Mouse (Mus musculus) hindbrain, embryonic 12.5 days (tissue): ENCODE data around the gene Dazap2. TPM values are rescaled to one million over a fixed set of nuclear protein-coding genes. Genes with fewer than 3 reads are reported as not detected.

Source experiments
- ATAC-seq: fragments of 200-750 bp; cut with Nextera tagmentation; 2 replicates; pipeline ENCODE4 v1.8.0; 2017; ENCODE audit warnings: moderate TSS enrichment; ENCODE audit not compliant: low FRiP score
- H3K27ac ChIP-seq: fragments of 300-500 bp; sonication (generic); 2 replicates; pipeline ENCODE4 v1.5.1; 2016; ENCODE audit warnings: mild to moderate bottlenecking
- H3K27me3 ChIP-seq: fragments of 300-500 bp; sonication (generic); 2 replicates; pipeline ENCODE4 v1.6.1; 2016; ENCODE audit warnings: mild to moderate bottlenecking
- H3K36me3 ChIP-seq: fragments of 300-500 bp; sonication (generic); 2 replicates; pipeline ENCODE4 v1.6.1; 2016; ENCODE audit warnings: mild to moderate bottlenecking
- H3K4me1 ChIP-seq: fragments of 300-500 bp; sonication (generic); 2 replicates; pipeline ENCODE4 v1.6.1; 2016
- H3K4me2 ChIP-seq: fragments of 300-500 bp; sonication (generic); replicated peaks from 2 replicates; pipeline ENCODE4 v1.6.1; 2016; ENCODE audit warnings: mild to moderate bottlenecking
- H3K4me3 ChIP-seq: fragments of 300-500 bp; sonication (generic); 2 replicates; pipeline ENCODE4 v1.5.1; 2016; ENCODE audit warnings: mild to moderate bottlenecking
- H3K9ac ChIP-seq: fragments of 300-500 bp; sonication (generic); 2 replicates; pipeline ENCODE4 v1.6.1; 2016; ENCODE audit warnings: mild to moderate bottlenecking, moderate library complexity
- H3K9me3 ChIP-seq: fragments of 300-500 bp; sonication (generic); replicated peaks from 2 replicates; pipeline ENCODE4 v1.6.1; 2016; ENCODE audit warnings: mild to moderate bottlenecking
- WGBS: fragments of 180-500 bp; shearing (Covaris S2); methylation state at CpG from one replicate; pipeline ENCODE4 v1.1.7; 2016; 5-methylcytosine and 5-hydroxymethylcytosine counted together
- polyA plus RNA-seq: library from polyadenylated mRNA; unstranded; fragments of >200 nt; fragmentation: Nextera tagmentation; extraction: Ambion mirVana; gene quantifications from 2 replicates; pipeline ENCODE4 v1.2.1, GENCODE M21; 2016

Gene Dazap2
- polyA plus RNA-seq, 1 experiment from 2014 or later, result 168 TPM

DNA sequence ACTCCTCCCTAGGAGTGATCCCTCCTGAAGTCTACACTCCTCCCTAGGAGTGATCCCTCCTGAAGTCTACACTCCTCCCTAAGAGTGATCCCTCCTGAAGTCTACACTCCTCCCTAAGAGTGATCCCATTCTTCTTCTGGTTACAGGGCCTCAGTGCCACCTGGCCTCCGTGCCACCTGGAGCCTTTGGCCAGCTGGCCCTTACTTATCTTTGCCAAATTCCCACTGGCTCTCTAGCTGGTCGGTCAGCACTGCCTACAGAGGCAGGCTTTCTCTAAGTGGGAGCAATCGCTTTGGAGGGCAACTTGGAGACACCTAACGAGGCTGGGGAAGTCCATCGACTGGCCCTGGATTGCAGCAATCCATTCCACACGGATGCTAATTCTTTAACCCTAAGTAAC lies 31.0 kb downstream of the Dazap2 start:
- no peaks in the 10 kb centered on the region for H3K27me3 ChIP-seq
- H3K4me3 ChIP-seq, result no peak overlapping the region
- H3K4me2 ChIP-seq, result no peak overlapping the region
- no peaks in the 10 kb centered on the region for H3K4me1 ChIP-seq
- ATAC-seq, result no peak
- no peaks in the 10 kb centered on the region for H3K36me3 ChIP-seq
- no peak overlapping the region for H3K27ac ChIP-seq
- H3K9me3 ChIP-seq, result no peaks in the 10 kb centered on the region
- 82% methylated on average over 6 of the region's 6 CpGs for WGBS
- H3K9ac ChIP-seq, result no peak overlapping the region

DNA sequence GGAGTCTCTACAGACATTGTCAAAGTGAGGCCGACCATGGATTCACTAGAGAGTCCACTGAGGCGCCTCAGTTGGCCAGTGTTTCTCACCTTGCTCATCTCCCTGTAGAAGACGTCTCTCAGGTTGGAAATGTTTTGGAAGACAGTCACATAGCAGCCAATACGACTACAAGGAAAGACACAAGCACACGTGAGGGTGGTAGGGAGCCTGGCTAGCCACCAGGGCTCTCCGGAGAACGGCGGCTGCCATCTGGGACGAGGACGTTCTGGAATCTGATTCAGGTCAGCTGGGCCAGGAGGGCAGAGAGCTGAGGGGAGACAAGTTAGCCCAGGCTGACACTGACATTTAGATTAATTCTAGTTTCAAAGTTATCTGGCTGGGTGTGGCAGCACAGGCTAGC lies 35.0 kb downstream of the Dazap2 start:
- H3K27me3 ChIP-seq, result no peaks in the 10 kb centered on the region
- WGBS, result 87% methylated on average over 10 of the region's 10 CpGs
- no peaks in the 10 kb centered on the region for H3K9me3 ChIP-seq
- no peak overlapping the region for H3K4me3 ChIP-seq
- H3K9ac ChIP-seq, result no peak overlapping the region
- no peaks in the 10 kb centered on the region for H3K4me1 ChIP-seq
- ATAC-seq, result no peak
- no peak overlapping the region for H3K4me2 ChIP-seq
- no peaks in the 10 kb centered on the region for H3K36me3 ChIP-seq
- H3K27ac ChIP-seq, result no peak overlapping the region

DNA sequence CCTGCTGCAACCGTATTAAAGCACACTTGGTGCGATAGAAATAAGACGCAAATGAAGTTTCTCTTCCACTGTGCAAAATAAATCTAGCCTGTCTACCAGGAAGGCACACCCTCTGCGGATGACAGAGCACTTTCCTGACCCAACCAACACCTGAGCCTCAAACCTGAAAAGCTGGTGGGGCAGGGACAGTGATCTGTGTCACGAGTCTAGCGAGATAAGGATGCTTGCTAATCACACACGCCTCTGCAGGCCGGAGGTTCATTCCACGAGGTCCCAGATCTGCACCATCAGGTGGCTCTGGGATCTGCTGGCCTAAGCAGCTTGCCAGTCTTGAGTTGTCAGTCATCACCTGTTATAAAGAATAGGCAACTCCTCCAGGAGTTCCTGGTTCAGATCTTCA lies 36.5 kb downstream of the Dazap2 start:
- H3K4me2 ChIP-seq, result no peak overlapping the region
- no peaks in the 10 kb centered on the region for H3K27me3 ChIP-seq
- H3K9me3 ChIP-seq, result no peaks in the 10 kb centered on the region
- ATAC-seq, result no peak
- H3K27ac ChIP-seq, result no peak overlapping the region
- H3K9ac ChIP-seq, result no peak overlapping the region
- no peak overlapping the region for H3K4me3 ChIP-seq
- 87% methylated on average over 9 of the region's 9 CpGs for WGBS
- H3K4me1 ChIP-seq, result no peaks in the 10 kb centered on the region
- H3K36me3 ChIP-seq, result no peaks in the 10 kb centered on the region

DNA sequence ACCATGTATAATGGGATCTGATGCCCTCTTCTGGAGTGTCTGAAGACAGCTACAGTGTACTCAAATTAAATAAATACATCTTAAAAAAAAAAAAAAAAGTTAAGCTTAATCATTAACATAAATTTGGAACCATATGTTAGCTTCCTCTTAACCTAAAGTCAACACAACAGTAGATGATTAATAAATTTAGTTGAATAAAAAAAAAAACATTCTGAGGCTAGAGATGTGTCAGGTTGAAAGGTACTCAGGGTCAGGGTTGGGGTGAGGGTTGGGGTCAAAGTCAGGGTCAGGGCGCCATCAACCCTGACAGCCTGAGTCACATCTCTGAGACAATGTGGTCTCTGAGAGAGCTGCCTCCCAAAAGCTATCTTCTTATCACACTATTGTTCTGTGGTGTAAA lies 39.1 kb downstream of the Dazap2 start:
- H3K27me3 ChIP-seq, result no peaks in the 10 kb centered on the region
- no peak overlapping the region for H3K4me3 ChIP-seq
- no peak for ATAC-seq
- no peaks in the 10 kb centered on the region for H3K9me3 ChIP-seq
- H3K4me2 ChIP-seq, result no peak overlapping the region
- H3K9ac ChIP-seq, result no peak overlapping the region
- H3K27ac ChIP-seq, result no peak overlapping the region
- 93% methylated on average over 1 of the region's 1 CpGs for WGBS
- no peaks in the 10 kb centered on the region for H3K36me3 ChIP-seq
- H3K4me1 ChIP-seq, result no peaks in the 10 kb centered on the region

DNA sequence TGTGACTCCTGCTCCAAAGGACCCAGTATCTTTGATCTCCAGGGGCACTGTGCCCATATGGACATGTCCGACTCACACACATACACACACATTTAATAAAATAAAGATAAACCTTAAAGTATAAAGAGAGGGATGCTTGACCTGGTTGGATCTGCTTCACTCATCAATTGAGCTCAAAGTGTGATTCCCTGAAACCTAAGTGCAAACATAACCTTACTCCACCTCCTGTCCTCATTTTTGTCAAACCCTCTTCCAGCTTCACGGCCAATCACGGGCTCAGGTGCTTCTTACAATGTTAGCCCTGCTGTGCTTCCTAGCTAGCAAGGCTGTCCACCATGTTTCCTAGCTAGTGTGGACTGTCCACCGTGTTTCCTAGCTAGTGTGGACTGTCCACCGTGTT lies 40.1 kb downstream of the Dazap2 start:
- H3K36me3 ChIP-seq, result no peaks in the 10 kb centered on the region
- H3K9ac ChIP-seq, result no peak overlapping the region
- H3K4me1 ChIP-seq, result no peaks in the 10 kb centered on the region
- no peaks in the 10 kb centered on the region for H3K9me3 ChIP-seq
- H3K27me3 ChIP-seq, result no peaks in the 10 kb centered on the region
- no peak overlapping the region for H3K4me3 ChIP-seq
- 90% methylated on average over 5 of the region's 5 CpGs for WGBS
- H3K4me2 ChIP-seq, result no peak overlapping the region
- H3K27ac ChIP-seq, result no peak overlapping the region
- no peak for ATAC-seq

DNA sequence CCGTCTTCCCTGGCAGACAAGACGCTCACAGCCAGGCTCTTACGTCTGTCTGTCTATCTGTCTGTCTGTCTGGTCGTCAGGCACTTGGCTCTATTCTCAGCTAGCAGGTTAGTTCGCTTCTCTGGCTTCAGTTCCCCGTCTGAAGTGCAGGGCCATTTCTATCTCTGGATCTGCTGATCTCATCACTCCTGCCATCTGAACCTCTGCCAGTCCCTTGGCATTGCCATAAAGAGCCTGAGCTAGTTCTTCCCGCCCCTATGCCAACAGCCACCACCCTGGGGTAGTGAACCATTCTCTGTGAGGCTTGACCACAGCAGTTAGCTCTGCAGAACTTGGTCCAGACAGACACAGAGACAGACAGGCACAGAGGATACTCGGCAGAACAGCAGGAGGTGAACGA lies 45.2 kb downstream of the Dazap2 start:
- WGBS, result 83% methylated on average over 9 of the region's 9 CpGs

DNA sequence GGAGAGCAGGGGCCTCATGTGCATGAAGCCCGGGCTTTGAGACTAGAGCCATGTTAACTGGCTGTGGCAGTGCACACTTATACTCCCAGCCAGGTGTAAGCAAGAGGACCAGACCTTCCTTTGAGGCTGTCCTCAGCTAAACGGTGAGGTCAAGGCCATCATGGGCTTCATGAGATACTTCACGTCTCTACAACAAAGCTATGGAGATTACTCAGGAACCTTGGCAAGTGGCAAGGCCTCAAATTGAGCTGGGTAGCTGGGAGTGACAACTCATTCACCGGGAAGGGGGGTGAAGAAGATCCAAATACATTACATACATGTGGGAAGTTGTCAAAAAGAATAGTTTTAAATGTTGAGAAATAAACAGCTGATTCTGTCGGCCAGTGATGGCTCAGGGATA lies 45.7 kb downstream of the Dazap2 start:
- H3K36me3 ChIP-seq, result no peaks in the 10 kb centered on the region
- WGBS, result 90% methylated on average over 5 of the region's 5 CpGs
- no peaks in the 10 kb centered on the region for H3K27me3 ChIP-seq
- H3K4me1 ChIP-seq, result no peaks in the 10 kb centered on the region
- no peak overlapping the region for H3K9ac ChIP-seq
- H3K9me3 ChIP-seq, result no peaks in the 10 kb centered on the region
- no peak overlapping the region for H3K4me2 ChIP-seq
- ATAC-seq, result no peak
- H3K27ac ChIP-seq, result no peak overlapping the region
- H3K4me3 ChIP-seq, result no peak overlapping the region

More for the DNA sequence above, 45.2 kb downstream of the Dazap2 start:
- Histone ChIP-seq H3K27ac (no peak overlapping the region), H3K9ac (no peak overlapping the region), H3K4me2 (no peak overlapping the region), H3K27me3 (no peaks in the 10 kb centered on the region), H3K4me1 (no peaks in the 10 kb centered on the region), H3K4me3 (no peak overlapping the region), H3K36me3 (no peaks in the 10 kb centered on the region), H3K9me3 (no peaks in the 10 kb centered on the region)
- ATAC-seq, result no peak

DNA sequence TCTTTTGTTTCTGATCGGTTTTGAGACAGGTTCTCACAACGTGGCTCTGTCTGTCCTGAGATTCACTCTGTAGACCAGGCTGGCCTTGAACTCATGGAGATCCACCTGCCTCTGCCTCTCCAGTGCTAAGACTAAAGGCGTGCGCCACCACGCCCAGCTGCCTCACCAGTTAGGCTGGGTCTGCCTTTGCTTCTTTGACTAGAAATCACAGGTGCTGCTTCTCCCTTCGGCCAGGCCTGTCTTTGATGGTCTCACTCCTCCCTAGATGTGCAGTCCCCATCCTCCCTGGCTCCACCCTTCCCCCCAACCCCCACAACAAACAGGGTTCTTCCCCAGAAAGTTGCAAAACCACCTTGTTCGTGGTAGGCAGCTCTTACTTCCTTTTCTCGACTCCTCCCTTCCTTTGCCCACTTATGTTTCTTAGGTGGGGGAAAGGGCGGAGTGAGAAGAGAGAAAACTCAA lies 49.7 kb downstream of the Dazap2 start:
- ATAC-seq, result no peak
- WGBS, result 81% methylated on average over 8 of the region's 9 CpGs
- H3K9ac ChIP-seq, result no peak overlapping the region
- peaks cover 5% of the 10 kb centered on the region for H3K4me1 ChIP-seq
- H3K27me3 ChIP-seq, result peaks cover 3% of the 10 kb centered on the region; the same call in 1 of the 2 replicates
- H3K4me2 ChIP-seq, result no peak overlapping the region
- no peak overlapping the region for H3K4me3 ChIP-seq
- H3K36me3 ChIP-seq, result no peaks in the 10 kb centered on the region
- H3K27ac ChIP-seq, result no peak overlapping the region
- no peaks in the 10 kb centered on the region for H3K9me3 ChIP-seq

DNA sequence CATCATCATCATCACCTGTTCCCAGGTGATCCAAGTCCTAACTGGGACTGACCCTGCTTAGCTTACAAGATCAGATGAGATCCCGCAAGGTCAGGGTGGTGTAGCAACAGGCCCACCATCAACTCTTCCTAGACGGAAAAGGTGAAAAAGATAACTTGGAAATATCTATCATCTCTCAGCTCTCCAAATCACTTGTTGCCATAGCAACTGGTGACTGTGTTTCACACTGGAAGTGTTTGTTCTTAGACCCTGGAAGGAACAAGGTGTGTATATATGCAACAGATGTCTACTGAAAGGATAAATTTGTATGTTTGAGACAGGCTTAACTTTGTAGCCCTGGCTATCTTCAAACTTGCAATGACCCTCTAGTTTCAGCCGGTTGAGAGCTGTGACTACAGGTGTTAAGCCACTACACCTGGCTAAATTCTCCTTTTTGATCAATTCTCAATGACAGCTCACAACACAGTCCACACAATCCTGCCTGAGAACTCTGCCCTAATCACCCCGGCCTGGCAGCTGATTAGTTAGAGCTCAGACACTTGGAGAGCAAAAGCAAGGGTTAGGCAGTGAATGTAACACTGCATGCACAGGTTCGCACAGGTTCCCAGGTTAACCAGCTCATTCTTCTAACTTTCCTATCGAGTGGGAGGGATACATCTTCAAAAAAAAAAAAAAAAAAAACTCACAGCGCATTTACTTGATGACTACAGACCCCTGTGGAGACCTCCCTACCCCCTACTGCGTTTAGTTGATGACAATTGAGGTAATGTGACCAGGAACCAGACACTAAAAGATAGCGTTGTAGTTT lies 50.5 kb downstream of the Dazap2 start:
- Histone ChIP-seq H3K9me3 (no peaks in the 10 kb centered on the region), H3K4me3 (no peak overlapping the region), H3K4me1 (peaks cover 5% of the 10 kb centered on the region), H3K27ac (no peak overlapping the region), H3K36me3 (no peaks in the 10 kb centered on the region), H3K4me2 (no peak overlapping the region), H3K27me3 (peaks cover 3% of the 10 kb centered on the region; the same call in 1 of the 2 replicates), H3K9ac (no peak overlapping the region)
- ATAC-seq, result no peak
- 40% methylated on average over 9 of the region's 9 CpGs for WGBS

DNA sequence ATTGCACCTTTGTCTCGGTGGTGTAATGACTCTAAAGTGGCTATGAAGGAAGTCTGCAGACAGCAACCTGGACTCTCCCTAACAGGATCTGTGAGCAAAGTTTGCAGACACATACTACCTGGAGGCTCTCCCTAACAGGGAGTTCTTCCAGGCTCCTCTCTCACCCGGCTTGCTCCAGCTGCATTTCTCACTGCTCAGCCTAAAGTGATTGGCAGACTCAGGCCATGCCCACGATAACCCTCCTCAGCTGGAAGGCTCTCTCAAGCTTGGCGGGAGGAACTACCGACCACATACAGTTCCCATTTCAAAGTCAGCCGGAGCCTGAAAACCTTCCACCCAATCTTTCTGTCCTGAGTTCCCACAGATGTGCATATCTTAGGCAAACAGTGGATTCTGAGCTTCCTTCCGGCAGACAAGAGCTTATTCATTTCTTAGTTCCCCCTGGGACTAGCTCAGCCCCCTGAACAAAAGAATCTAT lies 51.1 kb downstream of the Dazap2 start:
- Histone ChIP-seq H3K9ac (no peak overlapping the region), H3K4me1 (peaks cover 5% of the 10 kb centered on the region), H3K27ac (no peak overlapping the region), H3K4me2 (no peak overlapping the region), H3K9me3 (no peaks in the 10 kb centered on the region), H3K4me3 (no peak overlapping the region), H3K36me3 (no peaks in the 10 kb centered on the region), H3K27me3 (peaks cover 3% of the 10 kb centered on the region; the same call in 1 of the 2 replicates)
- 7% methylated on average over 7 of the region's 7 CpGs for WGBS
- ATAC-seq, result no peak

DNA sequence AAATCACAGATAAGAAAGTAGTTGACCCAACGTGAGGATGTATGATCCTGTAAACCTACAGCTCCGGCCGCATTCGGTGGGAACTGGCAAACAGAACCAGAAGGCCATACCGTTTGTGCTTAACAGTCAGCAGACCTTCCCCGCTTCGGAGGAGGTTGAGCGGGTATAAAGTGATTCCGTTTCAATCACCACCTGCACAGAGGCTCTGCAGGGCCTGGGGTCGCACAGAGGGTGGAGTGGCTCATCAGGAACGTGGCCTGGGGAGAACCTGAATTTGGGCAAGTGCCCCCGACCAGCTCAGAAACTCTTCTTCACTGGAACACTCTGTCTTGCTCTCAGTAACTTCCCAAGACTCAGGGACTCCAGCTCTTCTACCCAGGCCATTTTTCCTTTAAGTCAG lies 51.7 kb downstream of the Dazap2 start:
- Histone ChIP-seq H3K36me3 (no peaks in the 10 kb centered on the region), H3K4me1 (peaks cover 5% of the 10 kb centered on the region), H3K27ac (no peak overlapping the region; the same call in 1 of the 2 replicates), H3K4me3 (no peak overlapping the region), H3K9ac (no peak overlapping the region), H3K4me2 (no peak overlapping the region), H3K27me3 (peaks cover 3% of the 10 kb centered on the region; the same call in 1 of the 2 replicates), H3K9me3 (no peaks in the 10 kb centered on the region)
- ATAC-seq, result no peak
- WGBS, result 36% methylated on average over 12 of the region's 12 CpGs

DNA sequence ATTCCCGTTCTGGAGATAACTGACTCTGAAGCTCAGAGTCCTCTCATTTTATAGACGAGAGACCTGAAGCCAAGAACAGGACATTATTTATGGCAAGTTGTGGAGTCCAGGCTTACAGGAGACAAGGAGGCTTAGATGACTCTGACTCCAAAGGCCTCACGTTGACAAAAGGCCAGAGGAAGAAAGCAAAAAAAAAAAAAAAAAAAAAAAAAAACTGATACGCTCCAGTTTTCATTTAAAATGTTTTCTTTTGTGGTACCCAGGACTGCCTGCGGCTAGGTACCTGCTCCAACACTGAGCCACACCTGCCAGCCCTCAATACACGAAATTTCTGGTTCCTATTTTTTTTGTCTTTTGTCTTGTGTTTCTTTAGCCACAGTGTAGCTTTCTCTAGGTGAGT lies 52.3 kb downstream of the Dazap2 start:
- Histone ChIP-seq H3K36me3 (no peaks in the 10 kb centered on the region), H3K4me2 (no peak overlapping the region), H3K27ac (no peak overlapping the region), H3K27me3 (peaks cover 3% of the 10 kb centered on the region; the same call in 1 of the 2 replicates), H3K4me1 (peaks cover 5% of the 10 kb centered on the region), H3K9ac (no peak overlapping the region), H3K9me3 (no peaks in the 10 kb centered on the region), H3K4me3 (no peak overlapping the region)
- no peak for ATAC-seq
- WGBS, result 71% methylated on average over 6 of the region's 6 CpGs
